Mouse (Mus musculus) urinary bladder, postnatal 25 days (tissue): ENCODE data around the gene Gm10750.
"Not testable (repeated sequence)": the region's sequence is repeated elsewhere in the genome, so short reads cannot be mapped to it uniquely, and the experiment has no call there.

Source experiments
- DNase-seq: peaks from one replicate; pipeline ENCODE4 v3.0.0; 2022; ENCODE audit warnings: low spot score

Gene Gm10750

GRCm38 (mm10) chr2:149017137-149017536, at the start of gene Gm10750:
Gene Gm10750, minus strand, starts transcription at chr2:149017237.
- not testable (repeated sequence) for DNase-seq

GRCm38 (mm10) chr2:149004826-149005225, 12.2 kb downstream of the Gm10750 start:
- no peak for DNase-seq

DNA sequence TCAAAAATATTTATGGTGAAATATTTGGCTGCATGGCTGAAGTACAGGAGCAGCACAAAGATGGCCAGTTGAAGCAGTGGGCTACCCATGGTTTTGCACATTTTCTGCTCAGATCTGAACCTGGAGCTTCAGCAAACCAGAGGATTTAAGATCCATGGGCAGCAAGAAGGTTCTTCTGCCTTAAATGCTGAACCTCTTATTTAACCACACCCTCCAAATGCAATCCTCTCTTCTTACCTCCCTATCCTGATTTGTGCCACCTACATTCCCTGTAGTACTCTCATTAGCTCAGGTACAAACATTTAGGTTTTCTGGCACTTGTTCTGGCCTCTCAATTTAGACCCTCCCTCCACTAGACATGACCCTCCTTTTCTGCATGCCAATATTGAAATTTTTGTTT, 13.9 kb downstream of the Gm10750 start, which contains the start of gene Gm1330:
Gene Gm1330, minus strand, starts transcription at position 101 of the 400 bp plus-strand sequence.
- no peak for DNase-seq

DNA sequence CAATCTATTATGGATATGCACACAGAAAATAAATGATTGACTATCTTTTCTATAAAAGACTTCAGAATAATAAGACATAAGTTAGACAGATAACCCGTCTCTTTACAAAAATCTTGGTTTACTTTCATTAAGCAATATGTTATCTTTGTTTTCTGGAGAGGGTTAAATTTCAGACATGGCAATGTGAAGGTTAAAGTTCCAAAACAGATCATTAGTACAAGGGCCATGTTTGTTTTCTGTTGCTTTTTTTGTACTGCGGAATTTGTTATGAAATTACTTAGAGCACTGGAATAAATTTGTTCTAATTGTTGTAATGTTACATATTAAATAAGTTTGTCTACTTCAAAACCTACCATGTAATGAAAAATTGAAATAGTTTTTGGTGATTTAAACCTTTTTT, 21.9 kb downstream of the Gm10750 start:
- no peak for DNase-seq
